Mouse (Mus musculus) lung, adult 10 weeks (tissue): ENCODE results near the gene Ext2. TPM values are rescaled to one million over a fixed set of nuclear protein-coding genes. Genes with fewer than 3 reads are reported as not detected.

ENCODE experiments used
- polyA plus RNA-seq: library from polyadenylated mRNA; stranded (reverse); fragments of 350-450 nt; fragmentation: Illumina TruSeq; extraction: RNeasy Lipid Tissue Mini Kit (QIAGEN cat#74804); gene quantifications from one replicate; pipeline ENCODE4 v1.2.3, GENCODE M21; 2014; ENCODE audit warnings: low read depth, low replicate concordance; ENCODE audit not compliant: insufficient read depth

The Ext2 gene
- polyA plus RNA-seq, result 34.2 TPM

GRCm38 (mm10) chr2:93822045-93822749 lies at the start of gene Ext2:
Gene Ext2, minus strand, starts transcription at chr2:93822568.

GRCm38 (mm10) chr2:93869107-93869600 lies 46.8 kb upstream of the Ext2 start, which contains the start of gene Accsl:
Gene Accsl, minus strand, starts transcription at chr2:93869157.

GRCm38 (mm10) chr2:93849505-93850089 lies 27.2 kb upstream of the Ext2 start, which contains the start of gene Accs:
Gene Accs, minus strand, starts transcription at chr2:93849943.

Other genes starting within 250 kb of the Ext2 start
- gene Alx4, start 180.2 kb downstream of the Ext2 start, polyA plus RNA-seq, result 0.06 TPM
- gene Accs, start 27.4 kb upstream of the Ext2 start, polyA plus RNA-seq, result 3.8 TPM
- not detected for gene Accsl, start 46.6 kb upstream of the Ext2 start, polyA plus RNA-seq
- gene Gm13889, start 134.6 kb upstream of the Ext2 start, polyA plus RNA-seq, result 47.7 TPM
- not detected for gene Gm27027, start 173.8 kb upstream of the Ext2 start, polyA plus RNA-seq
- 26.1 TPM for gene Alkbh3, start 188.2 kb upstream of the Ext2 start, polyA plus RNA-seq